Mouse (Mus musculus) E14TG2a.4 (cell line): Measurements from ENCODE around the gene Evi2a.

Source experiments
- CTCF ChIP-seq: conservative IDR thresholded peaks from 2 replicates; pipeline ENCODE4 v1.5.1; 2014; ENCODE audit warnings: low read length
- POU5F1 ChIP-seq: IDR thresholded peaks from 2 replicates; pipeline ENCODE4 v1.6.1; 2014; ENCODE audit warnings: low read length, borderline replicate concordance

DNA sequence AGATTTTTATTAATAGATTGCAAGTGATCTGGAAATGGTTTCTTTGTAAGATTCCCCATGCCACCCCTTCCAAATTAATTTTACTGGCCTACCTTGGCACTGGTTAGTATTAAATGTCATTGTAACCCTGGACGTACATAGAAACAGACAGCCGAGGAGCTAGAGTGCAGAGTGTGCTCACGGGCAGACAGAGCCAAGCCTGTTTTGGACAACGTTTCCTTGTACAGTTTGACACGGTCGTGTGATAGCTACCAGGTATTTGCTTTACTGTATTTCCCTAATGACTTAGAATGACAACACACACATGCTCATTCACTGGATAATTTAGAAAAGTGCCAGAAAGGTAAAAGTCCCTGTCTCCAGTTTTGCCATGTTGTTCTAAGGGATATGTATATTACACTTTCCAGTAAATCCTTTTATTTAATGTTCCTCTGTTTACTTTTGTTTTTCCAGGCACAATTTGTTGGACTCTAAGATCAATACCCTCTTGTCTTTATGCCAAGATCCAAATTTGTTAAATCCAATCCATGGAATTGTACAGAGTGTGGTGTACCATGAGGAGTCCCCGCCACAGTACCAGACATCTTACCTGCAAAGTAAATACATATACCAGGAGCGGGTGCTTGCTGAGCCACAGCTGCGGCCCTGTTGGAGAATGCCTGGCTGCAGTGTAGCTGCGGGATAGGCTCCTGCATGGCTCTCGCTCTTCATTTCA is 37.9 kb upstream of the Evi2a start:
- TF ChIP-seq CTCF (no peak), POU5F1 (no peak)
